Mouse (Mus musculus) heart, postnatal 14 days (tissue): ENCODE data around the gene Tnfrsf21. TPM values are rescaled to one million over a fixed set of nuclear protein-coding genes. Genes with fewer than 3 reads are reported as not detected.
A peak's percentile ranks its signal among the peaks of the same experiment; 100 is the strongest.

Source experiments
- DNase-seq, 2 experiments: peaks; one replicate each; pipeline ENCODE4 v3.0.0; 2021 to 2022
- intact Hi-C: fragments of 180-260 bp; cut with DNase I; formaldehyde crosslinking; loops from one replicate; pipeline ENCODE4 v1.15.1; 2025
- total RNA-seq, 2 experiments: library from RNA; stranded (reverse); gene quantifications; 2 replicates each; pipeline ENCODE4 v1.2.3; 2021

Tnfrsf21 gene
- total RNA-seq, 2 experiments from 2014 or later, result 17.6 to 18.6 TPM

DNA sequence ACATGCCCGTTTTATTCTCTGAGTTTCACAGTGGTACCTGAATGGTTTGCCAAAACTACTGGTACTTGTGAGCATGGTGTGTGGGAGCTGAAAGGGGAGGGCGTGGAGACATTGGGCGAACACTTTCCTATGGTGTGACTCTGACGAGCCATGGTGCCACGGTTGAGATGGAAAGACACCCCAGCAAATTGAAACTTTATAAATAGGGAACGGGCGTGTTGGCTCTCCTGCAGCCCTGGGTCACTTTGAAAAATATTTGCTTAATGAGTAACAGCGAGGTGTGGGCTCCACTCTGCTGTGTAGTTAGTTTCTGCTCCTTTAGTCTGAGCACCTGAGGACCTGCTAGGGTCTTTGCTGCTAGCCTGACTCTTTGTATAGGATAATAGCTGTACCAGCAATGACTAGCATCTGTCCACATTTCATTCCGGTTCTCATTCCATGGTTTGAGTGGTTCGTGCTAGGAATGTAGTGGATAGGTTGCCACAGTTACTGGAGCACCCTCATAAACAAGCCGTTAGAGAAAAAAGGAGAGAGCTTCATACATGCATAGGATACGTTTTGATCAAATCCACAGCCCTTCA, 7.4 kb downstream of the Tnfrsf21 start:
- intact Hi-C loops, result no loop called here
- DNase-seq, result no peak

GRCm38 (mm10) chr17:43024531-43024930, 8.2 kb downstream of the Tnfrsf21 start:
- intact Hi-C loops, result no loop called here
- DNase-seq, result no peak

DNA sequence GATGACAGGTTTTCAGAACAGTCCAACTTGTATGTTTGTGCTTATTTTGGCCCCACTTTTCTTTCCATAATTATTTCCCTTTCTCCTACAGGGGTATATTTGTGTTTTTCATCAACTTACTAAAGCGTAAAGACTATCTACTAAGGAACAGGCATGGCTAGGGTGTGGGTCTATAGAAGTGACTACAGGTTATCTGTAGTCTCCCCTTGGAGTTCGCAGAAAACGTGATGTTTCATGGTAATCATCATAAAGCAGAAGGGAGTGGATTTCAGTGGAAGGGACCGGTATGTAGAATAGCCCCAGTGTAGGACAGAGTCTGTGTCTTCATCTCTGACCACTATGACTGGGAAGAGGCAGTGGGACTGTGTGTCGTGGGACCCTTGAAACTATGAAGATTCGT, 8.7 kb downstream of the Tnfrsf21 start:
- DNase-seq, result no peak
- intact Hi-C loops, result no loop called here

- intact Hi-C loops, result no loop called here
Observed at GRCm38 (mm10) chr17:43025819-43026593, 9.7 kb downstream of the Tnfrsf21 start.

GRCm38 (mm10) chr17:43026708-43027107, 10.4 kb downstream of the Tnfrsf21 start:
- intact Hi-C loops, result no loop called here

More at GRCm38 (mm10) chr17:43025819-43026593, 9.7 kb downstream of the Tnfrsf21 start:
- no peak for DNase-seq

DNA sequence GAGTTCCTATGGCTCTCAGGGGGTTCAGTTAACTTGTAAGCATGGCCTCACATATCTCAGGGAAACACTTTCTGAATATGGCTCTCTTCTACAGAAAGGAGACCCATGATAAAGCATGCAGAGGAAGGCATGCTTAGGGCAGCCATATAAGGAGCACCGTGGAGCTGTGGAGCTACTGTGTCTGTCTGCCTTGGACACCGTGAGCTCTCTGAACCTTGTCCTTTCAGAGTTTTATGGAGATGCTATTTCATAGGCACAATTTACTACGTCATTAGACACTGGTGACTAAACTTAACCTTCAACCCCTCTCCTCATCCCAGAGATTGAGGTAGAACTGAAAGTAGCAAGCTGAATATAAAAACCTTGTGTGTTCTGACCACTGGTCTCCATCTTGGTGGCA, 13.2 kb downstream of the Tnfrsf21 start:
- intact Hi-C loops, result no loop called here
- DNase-seq, result no peak

More at GRCm38 (mm10) chr17:43026708-43027107, 10.4 kb downstream of the Tnfrsf21 start:
- DNase-seq, result no peak

GRCm38 (mm10) chr17:43030290-43030689, 13.9 kb downstream of the Tnfrsf21 start:
- intact Hi-C loops, result no loop called here

GRCm38 (mm10) chr17:43032489-43033036, 16.2 kb downstream of the Tnfrsf21 start:
- intact Hi-C loops, result no loop called here
- DNase-seq, result no peak

More at GRCm38 (mm10) chr17:43030290-43030689, 13.9 kb downstream of the Tnfrsf21 start:
- no peak for DNase-seq

DNA sequence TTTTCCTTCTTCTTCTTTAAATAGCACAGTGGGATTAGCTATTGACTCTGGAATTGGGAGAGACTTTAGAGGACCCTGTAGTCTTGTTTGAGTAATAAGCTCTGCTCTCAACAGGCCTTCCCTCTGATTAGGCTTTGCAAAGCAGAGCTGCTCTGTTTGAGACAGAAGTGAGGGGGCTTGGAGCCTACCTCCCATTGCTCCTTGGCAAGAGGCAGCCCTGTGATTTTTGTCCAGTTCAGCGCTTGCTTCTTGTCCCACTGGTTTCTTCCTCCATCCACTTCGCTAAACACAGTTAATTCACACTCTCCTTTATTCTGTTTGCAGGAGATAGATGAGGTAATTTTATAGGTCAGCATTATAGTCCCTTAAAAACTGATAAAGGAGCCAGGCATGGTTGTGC, 19.0 kb downstream of the Tnfrsf21 start:
- intact Hi-C loops, result no loop called here

GRCm38 (mm10) chr17:43036058-43036757, 19.9 kb downstream of the Tnfrsf21 start:
- intact Hi-C loops, result no loop called here
- peak; percentile 12 to 14 for DNase-seq

More for the DNA sequence above, 19.0 kb downstream of the Tnfrsf21 start:
- no peak for DNase-seq

- intact Hi-C loops, result no loop called here
- DNase-seq, result no peak
Observed at GRCm38 (mm10) chr17:43040571-43040970, 24.2 kb downstream of the Tnfrsf21 start.

- intact Hi-C loops, result no loop called here
Observed at GRCm38 (mm10) chr17:43050619-43051018, 34.3 kb downstream of the Tnfrsf21 start.

DNA sequence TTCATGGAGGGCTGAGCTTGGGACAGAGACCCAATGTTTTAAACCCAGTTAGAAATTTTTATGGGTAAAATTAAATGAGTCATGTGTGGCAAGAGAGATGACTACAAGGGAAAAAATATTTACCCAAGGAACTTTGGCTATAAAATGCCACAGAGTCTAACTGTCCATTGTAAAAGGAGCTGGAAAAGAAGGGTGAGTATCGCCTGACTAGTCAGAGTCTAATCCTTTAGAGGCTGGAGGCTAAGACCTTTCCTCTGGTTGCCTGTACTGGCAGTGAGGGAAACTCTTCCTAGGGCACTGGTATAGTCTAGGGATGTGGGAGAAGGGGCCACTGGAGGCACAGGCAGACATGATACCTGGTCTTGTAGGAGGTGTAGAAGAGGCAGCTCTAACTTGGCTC, 36.4 kb downstream of the Tnfrsf21 start:
- DNase-seq, result no peak
- intact Hi-C loops, result no loop called here

More at GRCm38 (mm10) chr17:43050619-43051018, 34.3 kb downstream of the Tnfrsf21 start:
- DNase-seq, result no peak

DNA sequence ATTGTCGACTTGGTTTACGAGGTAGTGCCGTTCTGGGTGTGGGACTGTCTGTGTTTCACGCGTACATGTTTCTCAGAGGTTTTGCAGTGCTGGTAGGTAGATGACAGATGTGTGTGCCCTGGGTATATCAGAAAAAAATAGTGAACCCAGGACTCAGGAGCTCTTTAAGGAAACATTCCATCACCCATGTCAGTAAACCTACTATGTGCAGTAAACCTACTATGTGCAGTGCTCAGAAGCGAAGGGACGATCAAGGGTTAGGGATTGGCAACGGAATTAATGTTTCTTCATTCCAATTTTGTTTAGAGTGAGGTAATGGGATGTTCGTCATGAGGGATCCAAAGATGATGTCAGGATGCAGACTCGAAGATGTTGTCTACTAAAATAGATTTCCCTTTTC, 37.6 kb downstream of the Tnfrsf21 start:
- intact Hi-C loops, result no loop called here

GRCm38 (mm10) chr17:43058277-43059025, 42.1 kb downstream of the Tnfrsf21 start:
- intact Hi-C loops, result no loop called here
- DNase-seq, result no peak

More for the DNA sequence above, 37.6 kb downstream of the Tnfrsf21 start:
- DNase-seq, result no peak

DNA sequence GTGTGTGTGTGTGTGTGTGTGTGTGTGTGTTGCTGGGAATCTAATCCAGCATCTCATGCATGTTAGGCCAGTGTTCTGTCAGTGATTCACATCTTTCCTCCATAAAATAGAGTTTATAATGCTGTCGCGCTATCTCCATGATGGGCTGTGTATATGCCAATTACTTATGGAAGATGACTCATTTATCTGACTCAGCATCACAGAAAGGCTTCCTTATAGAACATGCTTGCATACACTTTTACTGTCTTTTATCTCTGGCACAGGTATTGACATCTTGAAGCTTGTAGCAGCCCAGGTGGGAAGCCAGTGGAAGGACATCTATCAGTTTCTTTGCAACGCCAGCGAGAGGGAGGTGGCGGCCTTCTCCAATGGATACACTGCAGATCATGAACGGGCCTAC, 48.4 kb downstream of the Tnfrsf21 start:
- intact Hi-C loops, result no loop called here
- DNase-seq, result no peak

DNA sequence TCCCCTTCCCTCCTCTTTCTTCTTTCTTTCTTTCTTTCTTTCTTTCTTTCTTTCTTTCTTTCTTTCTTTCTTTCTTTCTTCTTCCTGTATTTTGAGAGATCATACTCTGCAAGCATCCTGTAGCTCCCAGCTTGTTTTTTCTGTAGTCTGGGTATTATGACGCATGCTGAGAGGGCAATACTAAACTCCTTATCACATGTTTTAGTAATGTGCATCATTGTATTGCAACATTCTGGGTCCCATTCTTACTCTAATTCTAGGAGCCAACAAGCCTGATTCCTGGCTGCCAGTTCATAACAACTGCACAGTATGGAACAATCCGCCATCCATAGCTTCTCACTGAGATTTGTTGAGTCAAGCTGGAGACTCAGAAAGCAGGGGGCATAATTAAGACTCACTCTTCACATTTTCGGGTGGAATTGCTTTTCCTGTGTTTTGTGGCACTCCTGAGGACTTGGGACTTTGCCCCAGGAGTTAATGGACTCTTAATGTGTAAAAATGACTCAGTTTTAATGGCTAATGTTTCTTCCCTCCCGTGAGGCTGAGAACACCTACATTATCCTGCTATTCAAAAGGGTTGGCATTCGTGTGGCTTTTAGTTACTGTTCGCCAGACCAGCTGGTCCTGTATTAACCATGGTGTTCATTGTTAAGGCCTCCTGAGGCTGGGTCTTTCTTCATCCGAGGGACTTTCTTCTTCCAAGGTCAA, 52.6 kb downstream of the Tnfrsf21 start:
- intact Hi-C loops, result no loop called here
- no peak for DNase-seq

DNA sequence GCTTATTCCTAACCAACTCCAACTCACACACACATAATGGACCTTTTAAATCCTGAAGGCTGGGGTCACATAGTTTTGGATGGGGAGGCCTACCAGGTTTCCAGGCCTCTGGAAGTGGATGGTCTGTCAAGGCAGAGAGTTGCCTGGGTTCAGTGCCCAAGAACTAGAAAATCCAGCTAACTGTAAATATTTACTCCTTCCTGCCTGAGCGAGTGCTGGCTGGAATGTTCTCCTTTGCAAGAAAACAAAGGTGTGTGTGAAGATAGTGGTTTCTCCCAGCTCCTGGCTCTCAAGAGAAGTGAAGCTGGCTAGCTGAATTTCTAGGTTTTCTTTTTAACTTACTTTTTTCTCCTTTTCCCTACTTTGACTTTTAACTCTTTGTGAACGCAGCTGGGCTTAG, 54.6 kb downstream of the Tnfrsf21 start:
- intact Hi-C loops, result no loop called here
- no peak for DNase-seq

DNA sequence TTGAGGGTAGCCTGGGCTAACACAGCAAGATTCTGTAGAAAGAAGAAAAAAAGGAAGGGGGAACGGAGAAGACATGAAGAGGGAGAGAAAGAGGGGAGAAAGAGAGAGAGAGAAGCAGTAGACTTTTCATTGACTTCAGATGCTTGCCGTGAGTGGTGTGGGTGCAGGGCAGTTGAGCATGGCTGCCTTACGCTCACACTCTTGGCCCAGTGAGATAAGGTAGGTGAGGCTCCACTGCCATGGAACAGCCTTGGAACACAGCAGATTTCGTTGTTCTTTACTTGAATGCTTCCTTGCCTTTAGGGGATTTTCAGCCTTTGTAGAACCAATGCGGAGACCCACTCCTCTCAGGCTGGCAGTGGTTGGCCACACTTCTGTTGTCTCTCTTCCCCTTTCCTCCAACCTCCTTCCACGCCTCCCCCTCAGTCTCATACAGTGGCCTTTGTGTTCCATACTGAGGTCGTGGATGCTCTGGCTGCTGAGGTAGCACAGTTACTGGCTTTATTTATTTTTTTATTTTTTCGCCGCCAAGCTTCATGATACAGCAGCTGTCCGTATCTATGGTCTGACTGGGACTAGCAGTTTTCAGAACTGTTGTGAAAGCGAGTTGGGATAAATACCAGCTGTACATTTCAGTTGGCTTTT, 55.9 kb downstream of the Tnfrsf21 start:
- intact Hi-C loops, result no loop called here
- DNase-seq, result no peak
